Mouse (Mus musculus) neural tube, embryonic 12.5 days (tissue): ENCODE measurements at regions not wholly inside any gene's neighbourhood (a gene's known extent, or its start where the extent isn't known, plus 50 kb on each side); places are given as distances from the start of the nearest gene placed in this dataset.

Source experiments
- ATAC-seq: fragments of 200-750 bp; cut with Nextera tagmentation; 2 replicates; pipeline ENCODE4 v1.8.0; 2017; ENCODE audit warnings: low read depth, mild to moderate bottlenecking, moderate TSS enrichment, moderate library complexity; ENCODE audit not compliant: low FRiP score
- H3K27ac ChIP-seq: fragments of 300-500 bp; sonication (generic); 2 replicates; pipeline ENCODE4 v1.5.1; 2016
- H3K27me3 ChIP-seq: fragments of 300-500 bp; sonication (generic); replicated peaks from 2 replicates; pipeline ENCODE4 v1.6.1; 2016; ENCODE audit warnings: mild to moderate bottlenecking
- H3K36me3 ChIP-seq: fragments of 300-500 bp; sonication (generic); 2 replicates; pipeline ENCODE4 v1.6.1; 2016; ENCODE audit warnings: mild to moderate bottlenecking
- H3K4me1 ChIP-seq: fragments of 300-500 bp; sonication (generic); 2 replicates; pipeline ENCODE4 v1.6.1; 2016
- H3K4me2 ChIP-seq: fragments of 300-500 bp; sonication (generic); replicated peaks from 2 replicates; pipeline ENCODE4 v1.6.1; 2016; ENCODE audit warnings: mild to moderate bottlenecking
- H3K4me3 ChIP-seq: fragments of 300-500 bp; sonication (generic); 2 replicates; pipeline ENCODE4 v1.5.1; 2016
- H3K9ac ChIP-seq: fragments of 300-500 bp; sonication (generic); 2 replicates; pipeline ENCODE4 v1.6.1; 2016; ENCODE audit warnings: mild to moderate bottlenecking
- H3K9me3 ChIP-seq: fragments of 300-500 bp; sonication (generic); 2 replicates; pipeline ENCODE4 v1.6.1; 2016; ENCODE audit warnings: mild to moderate bottlenecking
- WGBS: fragments of 180-500 bp; shearing (Covaris S2); methylation state at CpG from one replicate; pipeline ENCODE4 v1.1.7; 2016; 5-methylcytosine and 5-hydroxymethylcytosine counted together

- ATAC-seq: no peak
- Histone ChIP-seq H3K9ac (no peak overlapping the region), H3K36me3 (no peaks in the 10 kb centered on the region), H3K27me3 (no peaks in the 10 kb centered on the region), H3K4me3 (no peak overlapping the region), H3K9me3 (no peaks in the 10 kb centered on the region), H3K27ac (no peak overlapping the region), H3K4me1 (no peaks in the 10 kb centered on the region), H3K4me2 (no peak overlapping the region)
- 75% methylated on average over 11 of the region's 11 CpGs for WGBS
These were observed 2188.2 kb upstream of the Gm7489 start for GRCm38 (mm10) chr15:51696344-51697016.

- Histone ChIP-seq H3K4me1 (no peaks in the 10 kb centered on the region), H3K27ac (no peak overlapping the region)
These were observed 2180.5 kb upstream of the Gm7489 start for GRCm38 (mm10) chr15:51704198-51704597.

GRCm38 (mm10) chr15:51709871-51710655, 2174.6 kb upstream of the Gm7489 start:
- H3K4me1 ChIP-seq: peaks cover 11% of the 10 kb centered on the region
- no peak overlapping the region for H3K4me2 ChIP-seq
- no peak overlapping the region for H3K27ac ChIP-seq
- H3K27me3 ChIP-seq: no peaks in the 10 kb centered on the region
- no peaks in the 10 kb centered on the region for H3K36me3 ChIP-seq
- peak; percentile 86 for ATAC-seq
- no peak overlapping the region for H3K4me3 ChIP-seq
- H3K9ac ChIP-seq: no peak overlapping the region
- H3K9me3 ChIP-seq: no peaks in the 10 kb centered on the region
- 37% methylated on average over 13 of the region's 13 CpGs for WGBS

More at GRCm38 (mm10) chr15:51704198-51704597, 2180.5 kb upstream of the Gm7489 start:
- ATAC-seq: no peak
- Histone ChIP-seq H3K9me3 (no peaks in the 10 kb centered on the region), H3K9ac (no peak overlapping the region), H3K4me2 (no peak overlapping the region), H3K36me3 (no peaks in the 10 kb centered on the region), H3K4me3 (no peak overlapping the region), H3K27me3 (no peaks in the 10 kb centered on the region)
- WGBS: 98% methylated on average over 1 of the region's 1 CpGs

- ATAC-seq: peak; percentile 56; the same call in 1 of the 2 replicates
- no peaks in the 10 kb centered on the region for H3K36me3 ChIP-seq
- WGBS: 18% methylated on average over 9 of the region's 9 CpGs
- H3K9ac ChIP-seq: no peak overlapping the region
- H3K27me3 ChIP-seq: no peaks in the 10 kb centered on the region
- no peak overlapping the region for H3K4me2 ChIP-seq
- no peak overlapping the region for H3K4me3 ChIP-seq
- no peaks in the 10 kb centered on the region for H3K9me3 ChIP-seq
- H3K4me1 ChIP-seq: 0 out of 2 replicates have a peak, but pooled peaks cover 4% of the 10 kb centered on the region
- H3K27ac ChIP-seq: no peak overlapping the region
These were observed 2163.8 kb upstream of the Gm7489 start for GRCm38 (mm10) chr15:51720873-51721308.

GRCm38 (mm10) chr15:51721363-51721762, 2163.3 kb upstream of the Gm7489 start:
- Histone ChIP-seq H3K27ac (no peak overlapping the region), H3K36me3 (no peaks in the 10 kb centered on the region), H3K9me3 (no peaks in the 10 kb centered on the region), H3K27me3 (no peaks in the 10 kb centered on the region), H3K4me2 (no peak overlapping the region), H3K4me1 (0 out of 2 replicates have a peak, but pooled peaks cover 4% of the 10 kb centered on the region), H3K4me3 (no peak overlapping the region), H3K9ac (no peak overlapping the region)
- 66% methylated on average over 5 of the region's 5 CpGs for WGBS
- no peak for ATAC-seq

- ATAC-seq: no peak
- WGBS: 76% methylated on average over 7 of the region's 7 CpGs
- Histone ChIP-seq H3K9ac (no peak overlapping the region), H3K4me2 (no peak overlapping the region), H3K27ac (no peak overlapping the region), H3K4me1 (0 out of 2 replicates have a peak, but pooled peaks cover 4% of the 10 kb centered on the region), H3K4me3 (no peak overlapping the region), H3K27me3 (no peaks in the 10 kb centered on the region), H3K36me3 (no peaks in the 10 kb centered on the region), H3K9me3 (no peaks in the 10 kb centered on the region)
These were observed 2160.6 kb upstream of the Gm7489 start for GRCm38 (mm10) chr15:51724127-51724526.

GRCm38 (mm10) chr15:51725457-51725856, 2159.2 kb upstream of the Gm7489 start:
- no peak for ATAC-seq
- Histone ChIP-seq H3K36me3 (no peaks in the 10 kb centered on the region), H3K9ac (no peak overlapping the region), H3K27ac (no peak overlapping the region), H3K9me3 (no peaks in the 10 kb centered on the region), H3K4me3 (no peak overlapping the region), H3K4me2 (no peak overlapping the region), H3K27me3 (no peaks in the 10 kb centered on the region), H3K4me1 (0 out of 2 replicates have a peak, but pooled peaks cover 4% of the 10 kb centered on the region)
- 94% methylated on average over 3 of the region's 3 CpGs for WGBS

- ATAC-seq: no peak
- Histone ChIP-seq H3K4me1 (no peaks in the 10 kb centered on the region), H3K27ac (no peak overlapping the region), H3K4me3 (no peak overlapping the region), H3K36me3 (no peaks in the 10 kb centered on the region), H3K27me3 (no peaks in the 10 kb centered on the region), H3K9ac (no peak overlapping the region), H3K4me2 (no peak overlapping the region), H3K9me3 (no peaks in the 10 kb centered on the region)
- WGBS: 89% methylated on average over 10 of the region's 10 CpGs
These were observed 2154.6 kb upstream of the Gm7489 start for GRCm38 (mm10) chr15:51730106-51730505.

- no peaks in the 10 kb centered on the region for H3K9me3 ChIP-seq
- no peaks in the 10 kb centered on the region for H3K27me3 ChIP-seq
- 69% methylated on average over 12 of the region's 12 CpGs for WGBS
- H3K4me3 ChIP-seq: no peak overlapping the region
- no peak for ATAC-seq
- no peak overlapping the region for H3K9ac ChIP-seq
- no peak overlapping the region for H3K4me2 ChIP-seq
- H3K4me1 ChIP-seq: no peaks in the 10 kb centered on the region
- no peak overlapping the region for H3K27ac ChIP-seq
- no peaks in the 10 kb centered on the region for H3K36me3 ChIP-seq
These were observed 2153.8 kb upstream of the Gm7489 start for GRCm38 (mm10) chr15:51730805-51731412.

GRCm38 (mm10) chr15:51734194-51734593, 2150.5 kb upstream of the Gm7489 start:
- Histone ChIP-seq H3K4me2 (no peak overlapping the region), H3K9ac (no peak overlapping the region), H3K27me3 (no peaks in the 10 kb centered on the region), H3K9me3 (no peaks in the 10 kb centered on the region), H3K27ac (no peak overlapping the region), H3K4me3 (no peak overlapping the region), H3K4me1 (no peaks in the 10 kb centered on the region), H3K36me3 (no peaks in the 10 kb centered on the region)
- 85% methylated on average over 1 of the region's 1 CpGs for WGBS
- no peak for ATAC-seq
